Mouse (Mus musculus): ENCODE measurements at regions not wholly inside any gene's neighbourhood (a gene's known extent, or its start where the extent isn't known, plus 50 kb on each side); places are given as distances from the start of the nearest gene placed in this dataset.

GRCm38 (mm10) chr13:82909151-82909550 is 594.7 kb upstream of the Mef2c start:
- H3K4me3 ChIP-seq (ENCODE audit: low read length) = no peak overlapping the region
- no peak for ATAC-seq (replicated peaks; ENCODE audit: extremely low read depth, insufficient read depth, low FRiP score)
- 80% methylated on average over 4 of the region's 4 CpGs for WGBS

DNA sequence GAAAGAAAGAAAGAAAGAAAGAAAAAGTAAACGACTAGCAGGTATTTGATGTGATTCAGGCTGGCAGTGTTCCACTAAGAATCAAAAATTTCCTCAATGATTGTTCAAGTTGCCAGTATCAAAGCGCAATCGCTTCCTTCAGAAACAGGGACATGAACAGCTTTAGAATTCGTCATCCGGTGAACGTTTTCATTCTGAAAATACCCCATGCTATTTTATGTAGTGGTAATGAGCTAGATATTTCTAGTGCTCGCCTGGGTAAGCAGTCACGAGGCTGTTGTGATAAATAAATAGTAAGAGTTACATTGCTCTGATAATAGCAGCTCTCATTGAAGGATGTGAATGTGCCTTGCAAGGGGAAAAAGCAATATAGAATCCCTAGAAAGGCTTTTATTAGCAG is 591.0 kb upstream of the Mef2c start:
- no peak for ATAC-seq (replicated peaks; ENCODE audit: extremely low read depth, insufficient read depth, low FRiP score)
- no peaks in the 10 kb centered on the region for H3K36me3 ChIP-seq (ENCODE audit: control insufficient read depth, insufficient read depth)
- H3K27me3 ChIP-seq (ENCODE audit: control insufficient read depth, insufficient read depth, low read length) = no peaks in the 10 kb centered on the region
- no peaks in the 10 kb centered on the region for H3K4me1 ChIP-seq (ENCODE audit: control insufficient read depth, insufficient read depth, low read length)
- no peak overlapping the region for H3K4me3 ChIP-seq (ENCODE audit: low read length)
- no peak overlapping the region for H3K27ac ChIP-seq (ENCODE audit: low read length)
- no peak overlapping the region for H3K4me2 ChIP-seq (ENCODE audit: low read depth, low read length)
- H3K9me3 ChIP-seq (replicated peaks; ENCODE audit: control insufficient read depth, low read length) = no peaks in the 10 kb centered on the region
- no peak overlapping the region for H3K9ac ChIP-seq (ENCODE audit: low read length)
- 75% methylated on average over 8 of the region's 8 CpGs for WGBS

More at GRCm38 (mm10) chr13:82909151-82909550, 594.7 kb upstream of the Mef2c start:
- Histone ChIP-seq H3K27ac (ENCODE audit: low read length) (no peak overlapping the region), H3K27me3 (ENCODE audit: control insufficient read depth, insufficient read depth, low read length) (no peaks in the 10 kb centered on the region), H3K4me1 (ENCODE audit: control insufficient read depth, insufficient read depth, low read length) (no peaks in the 10 kb centered on the region), H3K4me2 (ENCODE audit: low read depth, low read length) (no peak overlapping the region), H3K36me3 (ENCODE audit: control insufficient read depth, insufficient read depth) (no peaks in the 10 kb centered on the region), H3K9ac (ENCODE audit: low read length) (no peak overlapping the region), H3K9me3 (replicated peaks; ENCODE audit: control insufficient read depth, low read length) (no peaks in the 10 kb centered on the region)

DNA sequence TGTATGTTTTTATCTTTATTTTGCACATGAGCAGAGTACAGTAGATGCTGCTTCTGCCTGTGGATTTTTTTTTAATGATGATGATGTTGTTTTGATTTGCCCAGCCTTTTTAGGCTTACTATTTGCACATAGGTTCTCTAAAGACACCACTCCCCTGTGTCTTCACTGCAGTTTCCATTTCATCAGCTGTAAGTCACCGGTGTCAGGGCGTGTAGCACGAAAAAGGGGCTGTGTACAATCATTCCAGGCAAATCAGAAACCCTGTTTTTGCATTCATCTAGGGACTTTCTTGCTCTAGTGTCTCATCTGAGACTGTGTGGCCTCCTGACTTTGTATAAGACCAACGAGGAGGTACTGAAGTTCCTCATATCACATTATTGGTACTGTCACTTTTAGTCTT is 588.6 kb upstream of the Mef2c start:
- Histone ChIP-seq H3K9me3 (replicated peaks; ENCODE audit: control insufficient read depth, low read length) (no peaks in the 10 kb centered on the region), H3K4me1 (ENCODE audit: control insufficient read depth, insufficient read depth, low read length) (no peaks in the 10 kb centered on the region), H3K9ac (ENCODE audit: low read length) (no peak overlapping the region), H3K4me2 (ENCODE audit: low read depth, low read length) (no peak overlapping the region), H3K27ac (ENCODE audit: low read length) (no peak overlapping the region), H3K36me3 (ENCODE audit: control insufficient read depth, insufficient read depth) (no peaks in the 10 kb centered on the region), H3K4me3 (ENCODE audit: low read length) (no peak overlapping the region), H3K27me3 (ENCODE audit: control insufficient read depth, insufficient read depth, low read length) (no peaks in the 10 kb centered on the region)
- 89% methylated on average over 4 of the region's 4 CpGs for WGBS
- no peak for ATAC-seq (replicated peaks; ENCODE audit: extremely low read depth, insufficient read depth, low FRiP score)

GRCm38 (mm10) chr13:82930010-82930409 is 573.8 kb upstream of the Mef2c start:
- H3K4me1 ChIP-seq (ENCODE audit: control insufficient read depth, insufficient read depth, low read length) = no peaks in the 10 kb centered on the region
- no peak for ATAC-seq (replicated peaks; ENCODE audit: extremely low read depth, insufficient read depth, low FRiP score)
- H3K9ac ChIP-seq (ENCODE audit: low read length) = no peak overlapping the region

GRCm38 (mm10) chr13:82937856-82938255 is 566.0 kb upstream of the Mef2c start:
- Histone ChIP-seq H3K9me3 (replicated peaks; ENCODE audit: control insufficient read depth, low read length) (no peaks in the 10 kb centered on the region), H3K4me3 (ENCODE audit: low read length) (no peak overlapping the region), H3K27me3 (ENCODE audit: control insufficient read depth, insufficient read depth, low read length) (no peaks in the 10 kb centered on the region), H3K36me3 (ENCODE audit: control insufficient read depth, insufficient read depth) (no peaks in the 10 kb centered on the region), H3K4me1 (ENCODE audit: control insufficient read depth, insufficient read depth, low read length) (no peaks in the 10 kb centered on the region; the same call in 1 of the 2 replicates), H3K27ac (ENCODE audit: low read length) (no peak overlapping the region), H3K4me2 (ENCODE audit: low read depth, low read length) (no peak overlapping the region), H3K9ac (ENCODE audit: low read length) (no peak overlapping the region)
- ATAC-seq (replicated peaks; ENCODE audit: extremely low read depth, insufficient read depth, low FRiP score) = no peak
- WGBS = 90% methylated on average over 3 of the region's 3 CpGs

More at GRCm38 (mm10) chr13:82930010-82930409, 573.8 kb upstream of the Mef2c start:
- Histone ChIP-seq H3K27ac (ENCODE audit: low read length) (no peak overlapping the region), H3K36me3 (ENCODE audit: control insufficient read depth, insufficient read depth) (no peaks in the 10 kb centered on the region), H3K9me3 (replicated peaks; ENCODE audit: control insufficient read depth, low read length) (no peaks in the 10 kb centered on the region), H3K27me3 (ENCODE audit: control insufficient read depth, insufficient read depth, low read length) (no peaks in the 10 kb centered on the region), H3K4me3 (ENCODE audit: low read length) (no peak overlapping the region), H3K4me2 (ENCODE audit: low read depth, low read length) (no peak overlapping the region)

DNA sequence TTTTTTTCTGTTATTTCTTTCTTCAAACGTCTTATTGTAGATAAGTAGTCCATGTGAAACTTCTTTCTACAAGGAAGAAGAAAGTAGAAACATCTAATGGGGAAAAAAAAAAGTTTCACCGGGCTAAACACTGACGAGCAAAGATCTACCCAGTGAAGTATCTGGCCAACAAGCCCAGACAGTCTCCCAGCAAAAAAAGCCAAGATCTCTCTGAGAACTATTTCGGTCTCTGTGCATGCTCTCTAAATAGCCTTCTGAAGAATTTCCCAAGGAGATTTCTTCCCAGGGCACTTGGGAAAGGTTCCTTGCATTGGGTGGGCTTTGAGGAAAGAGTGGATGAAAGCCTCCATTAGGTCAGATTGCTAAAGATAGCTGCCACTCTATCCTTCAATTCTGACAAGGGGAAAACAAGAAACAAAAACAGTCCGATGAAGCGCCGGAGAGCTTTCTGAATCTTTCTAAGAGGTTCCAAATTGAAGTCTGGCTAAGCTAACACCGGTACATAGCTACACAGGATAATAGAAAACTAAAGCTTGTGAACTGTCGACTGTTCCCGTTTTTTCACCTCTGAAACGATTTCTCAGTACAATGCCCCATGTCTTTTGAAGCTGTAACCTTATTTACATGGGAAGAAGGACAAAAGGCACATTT is 561.0 kb upstream of the Mef2c start:
- WGBS = 25% methylated on average over 11 of the region's 11 CpGs
- H3K9ac ChIP-seq (ENCODE audit: low read length) = peak overlapping the region; percentile 67
- H3K36me3 ChIP-seq (ENCODE audit: control insufficient read depth, insufficient read depth) = no peaks in the 10 kb centered on the region
- H3K27ac ChIP-seq (ENCODE audit: low read length) = peak overlapping the region; percentile 35
- peak overlapping the region; percentile 66 for H3K4me2 ChIP-seq (ENCODE audit: low read depth, low read length)
- peak overlapping the region; percentile 47 for H3K4me3 ChIP-seq (ENCODE audit: low read length)
- H3K4me1 ChIP-seq (ENCODE audit: control insufficient read depth, insufficient read depth, low read length) = no peaks in the 10 kb centered on the region; the same call in 1 of the 2 replicates
- ATAC-seq (replicated peaks; ENCODE audit: extremely low read depth, insufficient read depth, low FRiP score) = no peak
- no peaks in the 10 kb centered on the region for H3K9me3 ChIP-seq (replicated peaks; ENCODE audit: control insufficient read depth, low read length)
- no peaks in the 10 kb centered on the region for H3K27me3 ChIP-seq (ENCODE audit: control insufficient read depth, insufficient read depth, low read length)

GRCm38 (mm10) chr13:82946931-82947330 is 556.9 kb upstream of the Mef2c start:
- H3K27me3 ChIP-seq (ENCODE audit: control insufficient read depth, insufficient read depth, low read length) = no peaks in the 10 kb centered on the region
- H3K4me1 ChIP-seq (ENCODE audit: control insufficient read depth, insufficient read depth, low read length) = no peaks in the 10 kb centered on the region; the same call in 1 of the 2 replicates
- no peak overlapping the region for H3K4me2 ChIP-seq (ENCODE audit: low read depth, low read length)
- ATAC-seq (replicated peaks; ENCODE audit: extremely low read depth, insufficient read depth, low FRiP score) = no peak
- H3K36me3 ChIP-seq (ENCODE audit: control insufficient read depth, insufficient read depth) = no peaks in the 10 kb centered on the region
- 86% methylated on average over 5 of the region's 5 CpGs for WGBS
- no peaks in the 10 kb centered on the region for H3K9me3 ChIP-seq (replicated peaks; ENCODE audit: control insufficient read depth, low read length)
- no peak overlapping the region for H3K9ac ChIP-seq (ENCODE audit: low read length)
- no peak overlapping the region for H3K4me3 ChIP-seq (ENCODE audit: low read length)
- H3K27ac ChIP-seq (ENCODE audit: low read length) = no peak overlapping the region

DNA sequence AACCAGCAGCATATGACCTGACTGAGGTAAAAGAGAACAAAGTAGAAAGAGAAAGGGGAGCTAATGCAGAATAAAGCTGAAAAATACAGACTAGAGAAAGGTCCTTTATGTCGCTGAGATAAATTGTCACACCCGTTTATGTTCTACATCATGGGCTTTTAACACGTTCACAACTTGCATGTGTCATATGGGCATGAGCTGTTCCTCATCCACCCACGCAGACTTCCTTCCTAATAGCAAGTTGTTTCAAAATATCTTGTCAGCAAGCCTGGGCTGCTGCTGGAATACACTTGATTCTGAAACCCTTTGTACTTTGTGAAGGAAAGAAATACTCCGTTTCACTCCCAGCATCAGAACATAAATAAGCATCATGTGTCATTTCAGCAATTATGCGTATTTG is 554.3 kb upstream of the Mef2c start:
- no peaks in the 10 kb centered on the region for H3K9me3 ChIP-seq (replicated peaks; ENCODE audit: control insufficient read depth, low read length)
- H3K4me2 ChIP-seq (ENCODE audit: low read depth, low read length) = no peak overlapping the region
- H3K36me3 ChIP-seq (ENCODE audit: control insufficient read depth, insufficient read depth) = no peaks in the 10 kb centered on the region
- H3K4me3 ChIP-seq (ENCODE audit: low read length) = no peak overlapping the region
- no peaks in the 10 kb centered on the region for H3K27me3 ChIP-seq (ENCODE audit: control insufficient read depth, insufficient read depth, low read length)
- WGBS = 30% methylated on average over 6 of the region's 6 CpGs
- H3K4me1 ChIP-seq (ENCODE audit: control insufficient read depth, insufficient read depth, low read length) = no peaks in the 10 kb centered on the region
- no peak overlapping the region for H3K27ac ChIP-seq (ENCODE audit: low read length)
- ATAC-seq (replicated peaks; ENCODE audit: extremely low read depth, insufficient read depth, low FRiP score) = no peak
- no peak overlapping the region for H3K9ac ChIP-seq (ENCODE audit: low read length)

GRCm38 (mm10) chr13:82962333-82962732 is 541.5 kb upstream of the Mef2c start:
- no peak overlapping the region for H3K9ac ChIP-seq (ENCODE audit: low read length)
- ATAC-seq (replicated peaks; ENCODE audit: extremely low read depth, insufficient read depth, low FRiP score) = no peak
- WGBS = 66% methylated on average over 3 of the region's 3 CpGs
- H3K4me1 ChIP-seq (ENCODE audit: control insufficient read depth, insufficient read depth, low read length) = no peaks in the 10 kb centered on the region
- no peak overlapping the region for H3K27ac ChIP-seq (ENCODE audit: low read length)
- no peak overlapping the region for H3K4me2 ChIP-seq (ENCODE audit: low read depth, low read length)
- no peaks in the 10 kb centered on the region for H3K36me3 ChIP-seq (ENCODE audit: control insufficient read depth, insufficient read depth)
- no peak overlapping the region for H3K4me3 ChIP-seq (ENCODE audit: low read length)
- no peaks in the 10 kb centered on the region for H3K9me3 ChIP-seq (replicated peaks; ENCODE audit: control insufficient read depth, low read length)
- no peaks in the 10 kb centered on the region for H3K27me3 ChIP-seq (ENCODE audit: control insufficient read depth, insufficient read depth, low read length)

Data from heart, embryonic 16.5 days (tissue).